Mouse (Mus musculus) thymus, postnatal 25 days (tissue): ENCODE data around the gene Pias4.

Source experiments
- DNase-seq: peaks from one replicate; pipeline ENCODE4 v3.0.0; 2022

The Pias4 gene

DNA sequence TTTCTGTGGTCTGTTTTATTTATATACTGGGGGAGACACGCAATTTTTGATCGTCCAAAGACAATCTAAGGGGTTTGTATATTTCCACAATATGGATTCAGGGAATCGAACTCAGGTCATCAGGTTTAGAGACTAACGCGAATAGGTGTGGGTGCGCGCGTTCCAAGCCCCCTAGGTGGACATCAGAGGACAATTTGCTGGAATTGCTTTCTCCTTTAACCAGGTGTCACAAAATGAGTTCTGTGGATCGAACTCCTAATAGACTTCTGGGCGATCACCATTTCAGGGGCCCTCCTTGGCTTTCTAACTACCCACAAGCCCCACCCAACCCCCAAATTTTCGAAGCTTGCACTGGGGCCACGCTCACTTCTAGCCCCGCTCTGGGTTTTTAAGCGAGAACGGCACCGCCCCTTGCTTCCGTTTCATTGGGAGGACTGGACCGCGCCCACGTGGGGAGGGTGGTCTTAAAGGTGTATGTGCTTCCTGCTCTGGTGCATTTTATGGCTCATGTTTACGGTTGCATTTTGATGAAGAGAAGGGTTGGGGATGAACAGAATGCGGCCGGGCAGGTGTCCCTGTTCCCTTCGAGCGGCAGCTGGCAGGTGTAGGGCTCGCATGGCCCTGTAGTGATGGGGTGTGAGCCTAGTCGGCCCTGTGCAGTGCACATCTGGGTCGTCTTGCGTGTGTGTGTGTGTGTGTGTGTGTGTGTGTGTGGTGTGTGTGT is 960 bp upstream of the Pias4 start:
- peak; percentile 91 for DNase-seq

DNA sequence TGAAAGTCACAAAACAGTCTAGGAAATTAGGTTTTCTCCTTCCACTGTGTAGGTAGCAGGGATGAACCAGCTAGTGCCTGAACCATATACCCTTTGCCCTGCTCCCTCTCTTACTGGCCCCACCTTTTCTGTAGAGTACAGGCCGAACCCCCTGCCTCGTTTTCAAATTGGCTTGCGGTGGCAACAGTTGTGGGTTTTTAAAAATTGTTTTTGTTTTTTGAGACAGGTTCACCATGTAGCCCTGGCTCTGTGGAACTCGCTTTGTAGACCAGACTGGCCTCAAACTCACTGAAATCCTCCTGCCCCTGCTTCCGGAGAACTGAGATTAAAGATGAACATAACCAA is 336 bp upstream of the Pias4 start:
- no peak for DNase-seq

DNA sequence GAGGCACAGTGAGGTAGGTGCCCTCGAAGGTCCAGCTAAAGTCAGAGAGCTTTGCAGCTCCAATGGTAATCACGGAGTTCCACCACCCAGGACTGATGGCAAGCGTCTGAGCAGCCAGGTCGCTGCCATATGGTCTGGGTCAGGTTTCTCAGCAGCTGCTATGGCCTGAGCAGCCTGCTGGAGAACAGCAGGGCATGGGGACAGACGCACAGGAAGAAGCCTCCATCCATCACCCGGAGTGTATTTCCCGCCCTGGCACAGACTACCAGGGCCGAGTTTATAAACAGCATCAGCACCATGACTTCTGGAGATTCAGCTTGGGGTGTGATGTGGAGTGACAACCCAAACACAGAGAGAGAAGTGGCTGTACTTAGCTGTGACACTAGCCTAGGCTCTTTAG is 2.6 kb downstream of the Pias4 start:
- DNase-seq: no peak

DNA sequence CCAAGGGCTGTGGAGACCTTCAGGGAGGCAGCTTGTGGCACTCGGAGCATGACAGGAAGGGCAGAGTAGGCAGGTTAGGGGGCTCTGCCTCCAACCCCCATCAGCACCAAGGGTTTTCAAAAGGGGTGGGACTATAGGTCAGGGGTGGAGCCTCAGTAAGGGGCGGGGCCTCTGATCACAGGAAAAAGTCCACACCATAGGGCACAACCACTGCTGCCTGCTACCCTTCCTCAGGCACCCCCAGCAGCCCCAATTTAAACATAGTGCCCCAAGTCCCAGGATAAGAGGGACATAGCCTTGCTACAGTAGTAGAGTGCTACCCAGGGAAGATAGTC is 5.4 kb downstream of the Pias4 start:
- DNase-seq: no peak

DNA sequence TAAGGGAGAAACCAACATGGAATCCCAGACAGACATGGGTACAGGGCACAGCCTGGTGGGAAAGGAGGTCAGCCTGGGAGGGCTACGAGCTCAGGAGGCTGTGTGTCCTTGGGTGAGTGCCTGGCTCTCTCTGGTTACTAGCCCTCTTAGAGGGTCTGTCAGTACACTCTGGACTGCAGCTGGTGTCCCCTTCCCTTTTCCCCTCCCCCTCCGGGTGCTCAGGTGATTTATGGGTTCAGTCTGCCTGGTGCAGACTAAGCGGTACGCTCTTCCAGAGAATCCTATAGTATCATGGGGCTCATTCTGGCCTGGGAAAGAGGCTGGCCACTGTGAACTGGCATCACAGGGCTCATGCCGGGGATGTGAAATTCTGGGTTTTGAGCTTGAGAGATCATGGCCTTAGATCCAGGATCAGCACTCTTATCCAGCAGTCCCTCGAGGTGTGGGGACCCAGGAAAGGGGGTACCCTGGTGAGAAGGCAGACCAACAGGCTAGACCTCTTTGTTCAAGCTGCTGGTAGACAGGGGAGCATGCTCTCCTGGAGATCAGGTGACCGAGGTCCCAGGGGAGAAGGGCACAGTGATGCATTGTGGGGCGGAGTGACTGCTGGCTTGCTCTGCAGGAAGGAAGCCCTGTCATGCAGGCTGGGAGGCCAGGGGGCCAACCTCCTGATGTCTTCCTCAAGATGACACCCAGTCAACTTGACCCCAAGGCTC is 6.0 kb downstream of the Pias4 start:
- DNase-seq: no peak

DNA sequence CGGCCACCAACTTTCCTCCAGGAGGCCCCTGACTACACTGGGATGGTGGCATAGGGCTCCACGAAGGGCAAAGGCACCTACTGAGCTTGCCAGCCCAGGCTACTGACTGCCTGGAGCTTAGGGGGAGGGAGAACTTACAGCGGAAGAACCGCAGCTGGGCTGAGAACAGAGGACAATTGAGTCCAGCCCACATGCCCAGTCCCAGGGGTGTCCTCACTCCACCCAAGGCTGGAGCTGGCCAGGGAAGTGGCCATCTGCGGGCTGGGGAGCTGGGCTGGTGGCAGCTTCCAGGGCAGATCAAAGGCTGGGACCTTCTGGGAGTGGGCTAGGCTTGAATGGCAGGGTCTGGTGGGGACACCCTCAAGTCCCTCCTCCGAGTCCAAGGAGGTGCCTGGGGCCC is 13.0 kb downstream of the Pias4 start:
- no peak for DNase-seq

DNA sequence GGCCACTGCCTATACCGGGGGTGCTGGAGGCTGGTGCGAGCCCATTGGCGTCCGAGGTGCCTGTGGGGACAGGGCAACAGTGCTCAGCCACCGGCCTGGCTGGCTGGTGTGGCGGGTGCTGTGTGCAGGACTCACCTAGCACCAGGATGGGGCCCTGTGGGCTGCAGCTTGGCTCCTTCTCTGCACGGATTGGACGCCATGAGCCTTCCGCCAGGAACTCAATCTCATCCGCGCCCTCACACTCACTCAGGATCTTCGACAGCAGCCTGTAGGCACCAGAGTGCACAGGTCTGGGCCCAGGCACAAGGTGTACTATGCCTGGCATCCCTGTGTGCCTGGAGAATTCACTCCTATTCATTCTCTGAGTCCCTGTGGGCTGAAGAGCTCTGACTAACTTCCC is 13.4 kb downstream of the Pias4 start:
- DNase-seq: no peak

DNA sequence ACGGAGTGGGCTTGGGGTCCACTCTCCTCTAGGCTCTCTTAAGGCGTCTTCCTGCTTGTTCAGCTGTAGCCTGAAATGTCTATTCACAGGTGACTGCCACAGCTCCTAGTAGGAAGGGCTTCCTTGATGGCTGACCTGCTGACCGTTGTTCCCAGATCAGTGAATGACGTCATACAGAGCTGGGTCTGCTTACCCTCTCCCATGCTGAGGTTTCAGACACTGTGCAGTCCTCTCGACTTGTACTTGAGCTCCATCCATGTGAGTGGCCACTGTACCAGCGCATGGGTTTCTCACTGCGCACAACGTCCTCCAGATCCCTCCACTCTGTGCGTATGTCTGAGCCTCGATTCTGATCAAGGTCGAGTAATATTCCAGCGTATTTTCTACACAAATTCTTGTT is 15.1 kb downstream of the Pias4 start:
- DNase-seq: no peak

- no peak for DNase-seq
These were observed 16.5 kb downstream of the Pias4 start for GRCm38 (mm10) chr10:81151261-81151660.

- no peak for DNase-seq
These were observed 21.4 kb downstream of the Pias4 start for GRCm38 (mm10) chr10:81146296-81146695.

DNA sequence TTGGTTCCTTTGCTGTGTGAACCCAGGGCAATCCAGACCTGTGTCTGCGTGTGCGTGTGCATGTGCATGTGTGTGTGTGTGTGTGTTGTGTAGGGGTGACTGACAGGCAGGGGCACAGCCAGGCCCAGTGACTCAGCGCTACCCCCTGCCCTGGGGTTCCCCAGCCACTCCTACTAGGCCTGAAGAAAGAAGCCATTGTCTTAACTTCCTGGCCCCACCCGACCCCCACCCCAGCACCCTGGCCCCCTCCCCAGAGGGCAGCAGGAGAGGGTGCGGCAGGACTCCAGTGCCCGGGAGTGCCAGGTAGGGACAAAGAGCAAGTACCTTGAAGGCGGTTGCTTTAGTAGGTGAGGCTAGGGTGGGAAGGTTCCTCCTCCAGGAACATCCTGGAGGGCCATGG is 21.9 kb downstream of the Pias4 start:
- DNase-seq: no peak

GRCm38 (mm10) chr10:81145307-81145706 is 22.4 kb downstream of the Pias4 start:
- no peak for DNase-seq

DNA sequence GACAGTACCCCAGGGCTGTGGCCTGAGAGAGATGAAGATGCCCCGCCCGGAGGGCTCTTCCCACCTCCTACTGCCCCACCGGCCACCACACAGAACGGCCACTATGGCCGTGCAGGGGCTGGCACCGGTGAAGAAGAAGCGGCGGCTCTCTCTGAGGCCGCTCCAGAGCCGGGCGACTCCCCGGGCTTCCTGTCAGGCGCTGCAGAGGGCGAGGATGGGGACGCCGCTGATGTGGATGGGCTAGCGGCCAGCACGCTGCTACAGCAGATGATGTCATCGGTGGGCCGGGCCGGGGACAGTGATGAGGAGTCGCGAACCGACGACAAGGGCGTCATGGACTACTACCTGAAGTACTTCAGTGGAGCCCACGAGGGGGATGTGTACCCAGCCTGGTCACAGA is 23.1 kb downstream of the Pias4 start:
- DNase-seq: no peak

DNA sequence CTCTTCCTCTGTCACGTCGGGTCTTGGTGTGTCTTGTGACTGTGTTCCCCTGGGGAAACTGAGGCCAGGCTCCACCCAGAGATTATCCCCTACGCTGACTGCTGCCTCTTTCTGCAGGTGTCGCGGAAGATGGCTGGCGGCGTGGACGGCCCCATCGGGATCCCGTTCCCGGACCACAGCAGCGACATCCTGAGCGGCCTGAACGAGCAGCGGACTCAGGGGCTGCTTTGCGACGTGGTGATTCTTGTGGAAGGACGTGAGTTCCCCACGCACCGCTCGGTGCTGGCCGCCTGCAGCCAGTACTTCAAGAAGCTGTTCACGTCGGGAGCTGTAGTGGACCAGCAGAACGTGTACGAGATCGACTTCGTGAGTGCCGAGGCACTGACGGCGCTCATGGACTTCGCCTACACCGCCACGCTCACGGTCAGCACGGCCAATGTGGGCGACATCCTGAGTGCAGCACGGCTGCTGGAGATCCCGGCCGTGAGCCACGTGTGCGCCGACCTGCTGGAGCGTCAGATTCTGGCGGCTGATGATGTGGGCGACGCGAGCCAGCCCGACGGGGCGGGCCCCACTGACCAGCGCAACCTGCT is 23.8 kb downstream of the Pias4 start:
- no peak for DNase-seq

DNA sequence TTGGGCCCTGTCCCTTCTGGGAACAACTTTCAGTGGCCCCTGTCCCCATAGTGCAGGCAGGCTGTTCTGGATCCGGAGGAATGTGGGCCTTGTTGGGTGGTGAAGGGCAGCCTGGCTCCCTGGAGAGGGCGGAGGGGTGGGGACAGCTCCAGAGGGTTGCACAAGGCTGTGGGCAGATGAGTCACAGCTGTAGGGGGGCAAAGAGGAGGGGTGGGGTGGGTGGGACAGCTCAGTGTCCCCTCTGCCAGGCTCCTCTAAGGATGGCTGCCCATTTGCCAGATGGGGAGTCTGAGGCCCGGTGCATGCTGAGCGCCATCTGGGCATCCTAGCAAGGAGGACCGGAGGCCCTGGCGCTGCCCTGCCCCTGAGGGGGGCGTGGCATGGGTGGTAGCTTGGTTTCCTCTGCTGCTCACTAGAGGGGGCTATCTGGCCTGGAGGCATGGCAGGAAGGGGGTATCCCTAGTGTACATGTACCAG is 24.5 kb downstream of the Pias4 start:
- no peak for DNase-seq

- no peak for DNase-seq
These were observed 25.2 kb downstream of the Pias4 start for GRCm38 (mm10) chr10:81142551-81142981.

GRCm38 (mm10) chr10:81141455-81142210 is 26.1 kb downstream of the Pias4 start:
- DNase-seq: no peak

DNA sequence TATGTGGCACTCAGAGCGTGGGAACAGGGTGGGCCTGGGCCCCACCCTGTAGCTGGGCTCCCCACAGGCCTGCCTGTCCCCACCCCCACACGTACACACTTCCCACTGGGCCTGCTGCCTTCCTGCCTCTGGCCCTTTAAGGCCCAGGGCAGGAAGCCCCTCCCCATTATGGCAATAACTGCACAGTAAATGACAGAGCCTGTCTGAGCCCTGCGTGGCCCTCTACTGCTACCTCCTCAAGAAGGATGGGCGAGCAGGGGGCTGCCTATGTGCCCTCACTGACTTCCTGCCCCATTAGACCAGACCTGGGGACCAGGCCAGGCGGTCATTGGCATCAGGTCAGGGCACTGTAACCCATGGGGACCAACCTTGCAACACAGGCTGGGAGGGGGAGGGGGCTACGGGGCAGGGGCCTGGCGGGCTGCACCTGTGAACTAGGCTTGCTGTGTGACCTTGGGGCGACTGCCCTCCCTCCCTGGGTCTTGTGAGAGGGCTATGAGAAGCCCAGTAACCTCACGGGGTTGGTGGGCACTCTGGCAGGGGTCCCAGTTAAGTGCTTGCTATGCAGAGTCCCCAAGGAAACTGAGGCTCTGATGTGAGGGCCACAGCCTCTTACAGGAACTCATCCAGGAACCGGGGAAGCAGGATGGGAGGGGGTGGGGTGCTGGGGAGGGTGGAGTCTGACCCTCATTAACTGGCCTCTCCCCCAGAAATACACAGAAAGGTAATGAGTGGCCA is 26.8 kb downstream of the Pias4 start:
- peak; percentile 36 for DNase-seq

- DNase-seq: no peak
These were observed 27.7 kb downstream of the Pias4 start for GRCm38 (mm10) chr10:81140005-81140404.

GRCm38 (mm10) chr10:81139529-81139846 is 28.2 kb downstream of the Pias4 start:
- no peak for DNase-seq

DNA sequence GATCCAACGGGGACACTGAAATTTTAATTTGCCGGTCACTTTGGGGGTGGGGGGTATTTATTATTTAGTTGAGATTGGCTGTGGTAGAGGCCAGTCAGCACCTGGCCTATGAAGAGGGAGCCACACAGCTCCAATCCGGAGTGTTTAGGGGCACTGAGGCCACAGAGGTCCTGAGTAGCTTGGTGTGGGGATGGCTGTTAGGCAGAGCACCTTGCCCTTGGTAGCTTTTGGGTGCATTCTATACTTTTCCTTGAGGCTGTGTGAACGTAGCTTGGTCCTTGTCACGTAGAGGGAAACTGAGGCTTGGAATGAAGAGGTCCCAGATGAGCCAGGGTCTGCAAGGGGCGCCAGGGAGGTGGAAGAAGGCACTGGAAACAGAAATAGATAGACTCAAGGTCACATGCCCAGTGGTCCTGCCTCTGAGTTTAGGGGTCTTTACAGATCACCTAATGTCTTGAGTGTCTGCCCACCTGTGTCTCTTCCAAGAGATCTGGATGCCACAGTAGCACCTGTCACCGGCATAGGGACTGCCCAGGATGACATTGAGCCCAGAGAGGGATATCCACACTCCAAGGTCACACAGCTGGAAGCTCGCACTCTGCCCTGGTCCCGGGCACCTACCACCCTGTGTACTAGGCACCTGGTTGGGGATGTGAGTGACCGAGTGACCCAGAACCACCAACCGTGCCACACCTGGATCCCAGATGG is 28.7 kb downstream of the Pias4 start:
- no peak for DNase-seq

DNA sequence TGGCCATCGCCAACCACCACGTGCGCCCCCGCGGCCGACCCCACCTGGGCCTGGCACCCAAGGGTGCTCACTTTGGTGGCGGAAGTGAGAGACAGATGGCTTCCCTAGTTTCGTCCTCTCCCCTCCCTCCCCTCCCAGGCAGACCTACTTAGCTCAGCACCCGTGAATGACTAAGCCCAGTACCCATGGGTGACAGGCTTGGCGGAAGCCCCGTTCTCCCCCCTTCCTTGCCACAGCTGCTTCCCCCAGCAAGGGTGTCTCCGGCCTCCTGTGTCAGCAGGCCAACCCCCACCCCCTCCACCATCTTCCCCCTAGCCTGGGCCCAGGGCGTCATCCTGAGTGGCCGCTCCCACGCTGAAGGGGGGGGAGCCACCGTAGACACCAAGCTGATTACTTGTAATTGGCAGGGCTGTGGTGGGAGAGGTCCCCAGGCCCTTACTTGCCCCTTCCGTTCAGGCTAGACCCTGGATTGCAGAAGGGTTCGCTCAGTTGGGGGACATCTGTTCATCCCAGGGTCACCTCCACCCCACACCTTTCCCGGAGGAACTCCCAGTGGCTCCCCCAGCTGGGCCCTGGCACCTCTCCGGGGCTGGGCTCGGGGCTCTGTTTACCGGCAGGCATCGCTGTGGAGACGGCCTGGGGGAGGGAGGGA is 29.5 kb downstream of the Pias4 start:
- no peak for DNase-seq
